Mouse (Mus musculus) limb, embryonic 15.5 days (tissue): ENCODE measurements around the gene Gsdma3. TPM values are rescaled to one million over a fixed set of nuclear protein-coding genes. Genes with fewer than 3 reads are reported as not detected.
"Not testable (repeated sequence)": the region's sequence is repeated elsewhere in the genome, so short reads cannot be mapped to it uniquely, and the experiment has no call there.

Experiments
- ATAC-seq: fragments of 200-750 bp; cut with Nextera tagmentation; 2 replicates; pipeline ENCODE4 v1.8.0; 2017; ENCODE audit warnings: low read depth, moderate TSS enrichment; ENCODE audit not compliant: insufficient number of reproducible peaks, low FRiP score, low TSS enrichment
- H3K27ac ChIP-seq: fragments of 300-500 bp; sonication (generic); 2 replicates; pipeline ENCODE4 v1.5.1; 2015; ENCODE audit warnings: moderate library complexity, mild to moderate bottlenecking, inconsistent platforms
- H3K27me3 ChIP-seq: fragments of 300-500 bp; sonication (generic); 2 replicates; pipeline ENCODE4 v1.6.1; 2015; ENCODE audit warnings: inconsistent platforms
- H3K36me3 ChIP-seq: fragments of 300-500 bp; sonication (generic); 2 replicates; pipeline ENCODE4 v1.6.1; 2015; ENCODE audit warnings: inconsistent platforms
- H3K4me1 ChIP-seq: fragments of 300-500 bp; sonication (generic); 2 replicates; pipeline ENCODE4 v1.6.1; 2015; ENCODE audit warnings: inconsistent platforms
- H3K4me2 ChIP-seq: fragments of 300-500 bp; sonication (generic); 2 replicates; pipeline ENCODE4 v1.6.1; 2015; ENCODE audit warnings: mild to moderate bottlenecking, inconsistent platforms
- H3K4me3 ChIP-seq: fragments of 300-500 bp; sonication (generic); 2 replicates; pipeline ENCODE4 v1.5.1; 2015; ENCODE audit warnings: mild to moderate bottlenecking, inconsistent platforms
- H3K9ac ChIP-seq: fragments of 300-500 bp; sonication (generic); 2 replicates; pipeline ENCODE4 v1.6.1; 2015; ENCODE audit warnings: inconsistent platforms
- H3K9me3 ChIP-seq: fragments of 300-500 bp; sonication (generic); 2 replicates; pipeline ENCODE4 v1.6.1; 2016; ENCODE audit warnings: inconsistent platforms
- WGBS: fragments of 180-500 bp; shearing (Covaris S2); methylation state at CpG from one replicate; pipeline ENCODE4 v1.1.7; 2015; 5-methylcytosine and 5-hydroxymethylcytosine counted together
- polyA plus RNA-seq: library from polyadenylated mRNA; unstranded; fragments of >200 nt; fragmentation: Nextera tagmentation; extraction: Ambion mirVana; gene quantifications from 2 replicates; pipeline ENCODE4 v1.2.1, GENCODE M21; 2015

The Gsdma3 gene
- polyA plus RNA-seq, 1 experiment from 2014 or later, result not detected

DNA sequence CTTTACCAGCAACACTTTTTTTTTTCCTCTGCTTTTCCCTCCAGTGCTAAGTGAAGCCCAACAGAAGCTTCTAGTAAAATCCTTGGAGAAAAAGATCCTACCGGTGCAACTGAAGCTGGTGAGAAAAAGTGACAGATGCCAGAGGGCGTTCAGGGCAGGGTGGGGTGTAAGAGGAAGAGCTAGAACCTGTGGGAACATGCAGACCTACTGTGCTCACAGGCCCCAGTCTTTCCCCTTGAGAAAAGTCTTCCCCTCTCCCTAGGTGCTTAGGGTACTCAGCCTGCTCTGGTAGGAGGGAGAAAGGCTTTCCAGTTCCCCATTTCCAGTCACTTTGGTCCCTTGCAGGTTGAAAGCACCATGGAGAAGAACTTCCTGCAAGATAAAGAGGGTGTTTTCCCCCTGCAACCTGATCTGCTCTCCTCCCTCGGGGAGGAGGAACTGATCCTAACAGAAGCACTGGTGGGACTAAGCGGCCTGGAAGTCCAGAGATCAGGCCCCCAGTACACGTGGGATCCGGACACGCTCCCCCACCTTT lies 49.7 kb downstream of the Gsdma3 start:
- H3K4me2 ChIP-seq, result no peak overlapping the region
- no peak overlapping the region for H3K4me3 ChIP-seq
- no peaks in the 10 kb centered on the region for H3K36me3 ChIP-seq
- no peaks in the 10 kb centered on the region for H3K9me3 ChIP-seq
- no peak overlapping the region for H3K27ac ChIP-seq
- no peak for ATAC-seq
- WGBS, result 34% methylated on average over 7 of the region's 7 CpGs
- no peaks in the 10 kb centered on the region for H3K4me1 ChIP-seq
- H3K9ac ChIP-seq, result no peak overlapping the region
- H3K27me3 ChIP-seq, result no peaks in the 10 kb centered on the region

DNA sequence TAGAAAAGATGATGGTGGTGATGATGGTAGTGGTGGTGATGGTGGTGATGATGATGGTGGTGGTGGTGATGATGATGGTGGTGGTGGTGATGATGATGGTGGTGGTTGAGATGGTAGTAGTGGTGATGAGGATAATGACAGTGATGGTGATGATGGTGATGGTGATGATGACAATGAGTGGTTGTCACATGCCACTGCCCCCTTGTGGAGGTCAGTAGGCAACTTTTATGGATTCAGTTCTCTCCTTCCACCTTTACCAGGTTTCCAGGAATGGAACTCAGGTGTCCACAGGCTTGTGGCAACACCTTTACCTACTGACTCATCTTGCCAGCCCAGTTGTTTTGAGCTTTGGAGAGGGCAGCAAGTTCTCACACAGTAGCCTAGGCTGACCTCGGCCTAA lies 53.9 kb downstream of the Gsdma3 start:
- WGBS, result 98% methylated on average over 1 of the region's 1 CpGs
- Histone ChIP-seq H3K9ac (no peak overlapping the region), H3K4me3 (no peak overlapping the region), H3K4me1 (peaks cover 9% of the 10 kb centered on the region), H3K27ac (no peak overlapping the region), H3K36me3 (peaks cover 3% of the 10 kb centered on the region), H3K9me3 (no peaks in the 10 kb centered on the region), H3K27me3 (no peaks in the 10 kb centered on the region), H3K4me2 (no peak overlapping the region)
- no peak for ATAC-seq

DNA sequence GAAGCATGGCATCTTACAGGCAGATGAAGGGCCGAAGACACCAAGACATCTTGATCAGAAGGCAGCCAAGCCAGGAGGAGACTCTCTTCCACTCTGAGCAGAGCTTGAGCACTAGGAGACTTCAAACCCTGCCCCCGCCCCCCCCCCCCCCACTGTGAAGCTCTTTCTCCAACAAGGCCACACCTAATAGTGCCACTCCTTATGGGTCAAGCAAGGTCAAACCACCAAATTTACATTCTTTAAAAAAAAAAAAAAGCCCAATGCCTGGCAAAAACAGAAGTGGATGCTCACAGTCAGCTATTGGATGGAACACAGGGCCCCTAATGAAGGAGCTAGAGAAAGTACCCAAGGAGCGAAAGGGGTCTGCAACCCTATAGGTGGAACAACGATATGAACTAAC lies 54.4 kb downstream of the Gsdma3 start:
- ATAC-seq, H3K4me3 ChIP-seq, H3K27ac ChIP-seq, H3K36me3 ChIP-seq, H3K9me3 ChIP-seq, H3K4me1 ChIP-seq, H3K27me3 ChIP-seq, H3K4me2 ChIP-seq, H3K9ac ChIP-seq: not testable (repeated sequence)
- WGBS, result 93% methylated on average over 4 of the region's 4 CpGs

DNA sequence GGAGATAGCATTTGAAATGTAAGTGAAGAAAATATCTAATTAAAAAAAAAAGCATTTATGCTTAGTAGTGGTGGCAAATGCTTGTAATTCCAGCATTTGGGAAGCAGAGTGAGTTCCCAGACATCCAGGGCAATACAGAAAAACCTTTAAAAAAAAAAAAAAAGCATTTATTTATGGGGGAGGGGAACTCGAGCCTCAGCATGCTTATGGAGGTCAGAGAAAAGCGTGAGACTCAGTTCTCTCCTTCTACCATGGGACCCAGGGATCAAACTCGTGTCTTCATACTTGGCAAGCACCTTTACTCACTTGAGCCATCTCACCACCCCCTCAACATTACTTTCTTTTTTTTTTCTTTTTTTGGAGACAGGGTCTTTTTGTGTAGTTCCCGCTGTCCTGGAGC lies 55.0 kb downstream of the Gsdma3 start:
- no peak overlapping the region for H3K4me2 ChIP-seq
- H3K27me3 ChIP-seq, result no peaks in the 10 kb centered on the region
- H3K27ac ChIP-seq, result no peak overlapping the region
- ATAC-seq, result no peak
- peaks cover 9% of the 10 kb centered on the region for H3K4me1 ChIP-seq
- H3K36me3 ChIP-seq, result peaks cover 15% of the 10 kb centered on the region
- H3K9me3 ChIP-seq, result no peaks in the 10 kb centered on the region
- no peak overlapping the region for H3K9ac ChIP-seq
- 76% methylated on average over 4 of the region's 4 CpGs for WGBS
- no peak overlapping the region for H3K4me3 ChIP-seq

DNA sequence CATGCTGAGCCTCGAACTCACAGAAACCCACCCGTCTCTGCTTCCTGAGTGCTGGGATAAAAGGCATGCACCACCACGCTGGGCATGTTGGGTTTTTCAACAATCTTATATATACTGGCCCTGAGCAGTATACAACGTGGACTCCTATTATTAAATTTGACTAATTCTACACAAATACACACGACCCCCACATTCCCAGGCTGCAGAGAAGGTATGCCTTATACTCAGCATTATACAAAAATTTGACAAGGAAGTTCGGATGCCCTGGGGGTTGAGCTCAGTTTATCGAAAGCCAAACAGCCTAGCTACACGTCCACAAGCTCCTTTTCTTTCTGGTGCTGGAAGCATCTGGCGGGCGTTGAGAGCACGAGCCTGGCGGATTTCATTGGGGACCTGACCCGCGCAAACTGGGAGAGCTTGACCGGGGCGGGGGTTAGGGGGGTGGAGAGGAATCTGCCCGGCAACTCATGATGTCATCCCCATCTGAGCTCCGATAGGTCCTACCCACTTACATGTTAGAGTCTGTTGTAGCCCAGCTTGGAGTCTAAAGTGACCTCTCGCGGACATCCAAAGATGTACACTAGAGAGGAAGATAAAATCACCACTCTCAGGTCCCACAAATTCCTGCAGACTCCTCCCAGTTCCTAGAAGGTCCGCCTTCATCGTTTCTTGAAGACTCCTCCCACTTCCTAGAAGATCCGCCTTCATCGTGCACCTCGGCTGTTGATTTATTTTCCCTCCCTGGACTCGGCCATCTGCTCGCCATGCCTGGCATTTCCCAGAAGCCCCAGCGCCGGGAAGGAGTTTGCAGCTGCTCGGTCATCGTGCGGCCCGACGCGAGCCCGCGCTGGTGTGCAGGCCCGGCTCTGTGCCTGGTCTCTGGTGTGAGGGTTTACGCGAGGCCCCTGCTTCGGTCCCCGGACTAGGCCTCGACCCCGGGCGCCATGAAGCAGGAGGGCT lies 55.9 kb downstream of the Gsdma3 start, which contains the start of gene Psmd3:
TSS of gene Psmd3 (plus strand) at position 769 of the 960 bp plus-strand sequence.
- Histone ChIP-seq H3K4me1 (peaks cover 9% of the 10 kb centered on the region), H3K9ac (peak within 1 kb of the TSS; percentile 99), H3K9me3 (no peaks in the 10 kb centered on the region), H3K4me2 (peak within 1 kb of the TSS; percentile 70), H3K27ac (peak within 1 kb of the TSS; percentile 86), H3K27me3 (no peaks in the 10 kb centered on the region), H3K36me3 (peaks cover 24% of the 10 kb centered on the region), H3K4me3 (peak within 1 kb of the TSS; percentile 99)
- ATAC-seq, result peak; percentile 95
- 4% methylated on average over 45 of the region's 45 CpGs for WGBS

DNA sequence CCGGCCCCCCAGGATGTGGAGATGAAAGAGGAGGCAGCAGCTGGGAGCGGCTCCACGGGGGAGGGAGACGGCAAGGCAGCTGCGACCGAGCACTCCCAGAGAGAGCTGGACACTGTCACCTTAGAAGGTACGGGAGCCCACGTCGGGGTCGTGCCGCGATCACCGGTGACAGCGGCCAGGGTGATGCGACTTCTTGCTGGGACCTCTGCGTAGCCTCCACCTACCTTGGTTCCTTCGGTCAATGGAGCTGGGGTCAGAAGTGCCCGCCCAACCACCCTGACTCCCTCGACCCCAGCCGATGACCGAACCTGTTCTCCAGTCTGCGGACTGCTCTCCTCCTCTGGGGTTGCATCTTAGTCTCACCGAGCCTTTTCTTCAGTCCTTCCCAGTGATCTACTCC lies 56.7 kb downstream of the Gsdma3 start:
- Histone ChIP-seq H3K4me3 (peak overlapping the region; percentile 99), H3K4me1 (peaks cover 9% of the 10 kb centered on the region), H3K36me3 (peaks cover 31% of the 10 kb centered on the region), H3K4me2 (peak overlapping the region; percentile 70), H3K9ac (peak overlapping the region; percentile 99), H3K27ac (peak overlapping the region; percentile 74), H3K9me3 (no peaks in the 10 kb centered on the region), H3K27me3 (no peaks in the 10 kb centered on the region)
- 0% methylated on average over 23 of the region's 23 CpGs for WGBS
- ATAC-seq, result peak; percentile 22

DNA sequence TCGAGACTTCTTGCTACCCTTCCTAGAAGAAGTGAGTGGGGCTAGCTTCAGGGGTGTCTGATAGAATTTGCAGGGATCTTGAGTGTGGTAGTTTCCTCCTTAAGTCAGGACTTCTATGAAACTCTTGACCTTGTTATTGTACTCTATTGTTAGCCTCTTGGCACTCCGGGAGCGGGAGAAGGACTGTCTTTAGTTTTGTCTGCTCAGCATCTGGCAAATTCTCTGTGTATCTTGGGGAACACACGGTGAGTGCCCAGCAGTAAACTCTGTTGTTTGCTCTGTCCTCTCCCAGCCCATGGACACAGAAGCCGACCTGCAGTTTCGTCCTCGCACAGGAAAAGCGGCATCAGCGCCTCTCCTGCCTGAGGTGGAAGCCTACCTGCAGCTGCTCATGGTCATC lies 59.5 kb downstream of the Gsdma3 start:
- Histone ChIP-seq H3K4me2 (no peak overlapping the region), H3K36me3 (peaks cover 54% of the 10 kb centered on the region), H3K9me3 (no peaks in the 10 kb centered on the region), H3K9ac (no peak overlapping the region), H3K27me3 (no peaks in the 10 kb centered on the region), H3K4me3 (no peak overlapping the region), H3K27ac (no peak overlapping the region), H3K4me1 (peaks cover 9% of the 10 kb centered on the region)
- 94% methylated on average over 9 of the region's 9 CpGs for WGBS
- no peak for ATAC-seq

DNA sequence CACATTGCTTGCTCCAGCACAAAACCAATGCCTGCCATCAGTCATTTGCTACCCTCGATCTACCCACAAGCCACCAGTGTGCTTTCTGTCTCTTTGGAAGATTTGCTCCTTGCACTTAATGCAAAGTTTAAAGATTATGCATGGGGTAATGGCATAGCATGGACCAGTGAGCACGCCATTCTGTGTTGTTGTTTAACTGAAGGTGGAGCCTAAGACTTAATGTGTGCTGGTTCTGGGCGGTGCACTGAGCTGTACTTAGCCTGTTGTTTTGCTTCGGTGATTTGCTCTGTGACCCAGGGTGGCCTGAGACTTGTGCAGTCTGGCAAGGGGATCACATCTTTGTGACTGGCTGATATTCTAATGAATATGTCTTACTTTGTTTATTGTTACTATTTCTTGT lies 60.8 kb downstream of the Gsdma3 start:
- Histone ChIP-seq H3K27me3 (no peaks in the 10 kb centered on the region), H3K27ac (no peak overlapping the region), H3K9me3 (no peaks in the 10 kb centered on the region), H3K4me3 (no peak overlapping the region), H3K4me1 (peaks cover 9% of the 10 kb centered on the region), H3K4me2 (no peak overlapping the region), H3K36me3 (peaks cover 68% of the 10 kb centered on the region), H3K9ac (no peak overlapping the region)
- WGBS, result 88% methylated on average over 4 of the region's 4 CpGs
- ATAC-seq, result no peak

Other genes starting within 250 kb of the Gsdma3 start
- gene Tcap, start 242.5 kb upstream of the Gsdma3 start, polyA plus RNA-seq, result 18.1 and 45.8 TPM in 2 replicates
- 1.6 TPM in 2 replicates for gene Pnmt, start 239.9 kb upstream of the Gsdma3 start, polyA plus RNA-seq
- 12.6 and 13.0 TPM in 2 replicates for gene Pgap3, start 225.9 kb upstream of the Gsdma3 start, polyA plus RNA-seq
- gene Erbb2, start 213.9 kb upstream of the Gsdma3 start, polyA plus RNA-seq, result 63.3 and 70.7 TPM in 2 replicates
- gene Mien1, start 187.4 kb upstream of the Gsdma3 start, polyA plus RNA-seq, result 100 and 109 TPM in 2 replicates
- 10.5 and 11.1 TPM in 2 replicates for gene Grb7, start 180.0 kb upstream of the Gsdma3 start, polyA plus RNA-seq
- gene Ikzf3, start 80.3 kb upstream of the Gsdma3 start, polyA plus RNA-seq, result 0.36 and 0.74 TPM in 2 replicates
- 0.12 and 0.17 TPM in 2 replicates for gene Zpbp2, start 75.3 kb upstream of the Gsdma3 start, polyA plus RNA-seq
- gene Ormdl3, start 39.0 kb upstream of the Gsdma3 start, polyA plus RNA-seq, result 86.7 and 87.1 TPM in 2 replicates
- gene Lrrc3c, start 28.1 kb upstream of the Gsdma3 start, polyA plus RNA-seq, result not detected in 2 replicates
- 0.64 and 1.1 TPM in 2 replicates for gene Gm12355, start 699 bp upstream of the Gsdma3 start, polyA plus RNA-seq
- not detected in 2 replicates for gene Gsdma2, start 20.4 kb downstream of the Gsdma3 start, polyA plus RNA-seq
- 10.5 and 14.7 TPM in 2 replicates for gene Gsdma, start 38.0 kb downstream of the Gsdma3 start, polyA plus RNA-seq
- 197 and 200 TPM in 2 replicates for gene Psmd3, start 56.2 kb downstream of the Gsdma3 start, polyA plus RNA-seq
- 0.10 TPM in 1 of 2 replicates, not detected in the other for gene Csf3, start 74.9 kb downstream of the Gsdma3 start, polyA plus RNA-seq
- gene Med24, start 103.1 kb downstream of the Gsdma3 start, polyA plus RNA-seq, result 47.6 and 48.3 TPM in 2 replicates
- gene Thra, start 114.3 kb downstream of the Gsdma3 start, polyA plus RNA-seq, result 38.4 and 39.6 TPM in 2 replicates
- gene Nr1d1, start 149.0 kb downstream of the Gsdma3 start, polyA plus RNA-seq, result 1.2 TPM in 2 replicates
- gene Msl1, start 169.2 kb downstream of the Gsdma3 start, polyA plus RNA-seq, result 22.9 and 25.8 TPM in 2 replicates
- gene Casc3, start 178.5 kb downstream of the Gsdma3 start, polyA plus RNA-seq, result 30.0 and 32.5 TPM in 2 replicates
- 11.1 TPM in 2 replicates for gene Rapgefl1, start 210.4 kb downstream of the Gsdma3 start, polyA plus RNA-seq
- 4.1 and 4.2 TPM in 2 replicates for gene Wipf2, start 237.3 kb downstream of the Gsdma3 start, polyA plus RNA-seq